13 mouse cellular contexts compared by ENCODE assay signal in genomic region chr9:118737124-118737523, GRCm38 (mm10).
DNase-seq lines count a peak whose midpoint lies in the region; ATAC-seq and TF ChIP-seq lines count a peak whose summit lies in the region.
"Had no signal": no experiment of that assay in that cellular context is flagged by ENCODE, and none has a peak within 500 bp of the region (broad histone marks: within the 10 kb centered on the region; RNA-seq: fewer than 3 reads in every experiment).

No protein-coding gene starts in this region.

- H3K9me3 ChIP-seq in lung, embryonic 14.5 days (ENCODE audit: low read depth, low read length), result no peaks in the 10 kb centered on the region
- H3K9me3 ChIP-seq: embryonic facial prominence, embryonic 12.5 days; forebrain, embryonic 15.5 days; hindbrain, embryonic 10.5 days; limb, embryonic 13.5 days had no signal

- H3K4me1 ChIP-seq in lung, embryonic 14.5 days (ENCODE audit: insufficient read depth), result peaks cover 23% of the 10 kb centered on the region
- H3K4me1 ChIP-seq: forebrain, embryonic 15.5 days had no signal

- no peak for ATAC-seq in lung, embryonic 14.5 days (ENCODE audit: insufficient read depth)
- peak; percentile 33; the same call in 1 of the 2 replicates for ATAC-seq in granulocyte monocyte progenitor cell, adult 5-6 weeks (replicated peaks; ENCODE audit: poor library complexity, severe bottlenecking)
- ATAC-seq: forebrain, embryonic 15.5 days had no signal

- no peak for TF ChIP-seq CTCF in lung, embryonic 14.5 days (IDR thresholded peaks at IDR 0.05; ENCODE audit: low read depth)

- H3K27me3 ChIP-seq in lung, embryonic 14.5 days (ENCODE audit: insufficient read depth, low read length), result no peaks in the 10 kb centered on the region
- H3K27me3 ChIP-seq: embryonic facial prominence, embryonic 12.5 days; forebrain, embryonic 15.5 days had no signal

- no peaks in the 10 kb centered on the region for H3K36me3 ChIP-seq in lung, embryonic 14.5 days (ENCODE audit: insufficient read depth)
- H3K36me3 ChIP-seq: embryonic facial prominence, embryonic 12.5 days; forebrain, embryonic 15.5 days; hindbrain, embryonic 10.5 days; limb, embryonic 13.5 days had no signal

- H3K4me2 ChIP-seq in lung, embryonic 14.5 days, result no peak overlapping the region
- H3K4me2 ChIP-seq: embryonic facial prominence, embryonic 12.5 days; forebrain, embryonic 15.5 days; limb, embryonic 13.5 days had no signal

- H3K27ac ChIP-seq in lung, embryonic 14.5 days (ENCODE audit: low read depth), result peak overlapping the region; percentile 88
- H3K27ac ChIP-seq: forebrain, embryonic 15.5 days; hindbrain, embryonic 10.5 days; limb, embryonic 13.5 days had no signal

- no peak overlapping the region for H3K9ac ChIP-seq in lung, embryonic 14.5 days
- H3K9ac ChIP-seq: embryonic facial prominence, embryonic 12.5 days; forebrain, embryonic 15.5 days; limb, embryonic 13.5 days had no signal

- DNase-seq in heart, adult 11 months, result peak; percentile 96
- DNase-seq in heart, postnatal 14 days, result no peak
- no peak for DNase-seq in lung, embryonic 14.5 days
- no peak for DNase-seq in lung, postnatal 14 days
- DNase-seq in naive thymus-derived CD4-positive, alpha-beta T cell, adult 2 months (ENCODE audit: low read depth), result peak; percentile 32
- DNase-seq in left cerebral cortex, postnatal 10 days (ENCODE audit: extremely low spot score in 1 of 2, low spot score in 2 of 2), result no peak
- DNase-seq in right cerebral cortex, adult 2 months (ENCODE audit: low spot score in 2 of 2), result no peak
- DNase-seq: cerebellum, adult 9-10 months had no signal

- intact Hi-C loops in heart, postnatal 14 days (cut with DNase I), result loop anchor here (5.0 kb wide), 1 partner anchor 120 kb away; no protein-coding TSS in a partner anchor
- intact Hi-C loops in left cerebral cortex, postnatal 10 days (cut with DNase I), result loop anchor here (5.0 kb wide), 1 partner anchor 490 kb away; no protein-coding TSS in a partner anchor

- H3K4me3 ChIP-seq in lung, embryonic 14.5 days (ENCODE audit: low read depth, low read length), result no peak overlapping the region
- H3K4me3 ChIP-seq: embryonic facial prominence, embryonic 12.5 days; forebrain, embryonic 15.5 days; hindbrain, embryonic 10.5 days; limb, embryonic 13.5 days had no signal

- 65% methylated on average over 2 of the region's 2 CpGs for WGBS in lung, embryonic 14.5 days

Comparison
In these comparisons a context has a peak if more than half of its experiments do, and no peak if none do; other contexts are left out.
1. DNase-seq: peak in heart, adult 11 months (single experiment) and naive thymus-derived CD4-positive, alpha-beta T cell, adult 2 months (single experiment); none in heart, postnatal 14 days (0 of 2), lung, embryonic 14.5 days (single experiment), lung, postnatal 14 days (single experiment), left cerebral cortex, postnatal 10 days (0 of 2) and right cerebral cortex, adult 2 months (0 of 2).